Mouse (Mus musculus) T-cell, adult 66 days (primary cell): Measurements from ENCODE around the gene Prkag3. TPM values are rescaled to one million over a fixed set of nuclear protein-coding genes. Genes with fewer than 3 reads are reported as not detected.

ENCODE experiments used
- total RNA-seq, 2 experiments: library from RNA; stranded (reverse); gene quantifications; 3 replicates in 1 of 2; 4 replicates in 1 of 2; pipeline ENCODE4 v1.2.4; 2023

The Prkag3 gene
- not detected for total RNA-seq

GRCm38 (mm10) chr1:74748643-74749271 lies at the start of gene Prkag3:
Gene Prkag3 (minus strand): TSS chr1:74749221.

GRCm38 (mm10) chr1:74791249-74791648 lies 42.2 kb upstream of the Prkag3 start, which contains the start of gene Wnt10a:
Gene Wnt10a (plus strand): TSS chr1:74791516.

GRCm38 (mm10) chr1:74771845-74771930 lies 22.7 kb upstream of the Prkag3 start, which contains the start of gene Wnt6:
Gene Wnt6 (plus strand): TSS chr1:74771892.

GRCm38 (mm10) chr1:74713099-74713858 lies 35.7 kb downstream of the Prkag3 start, which contains the start of gene Cyp27a1:
Gene Cyp27a1 (plus strand): TSS chr1:74713574.

Other genes with a start within 250 kb of the Prkag3 start
- gene Cnot9, start 243.2 kb downstream of the Prkag3 start, total RNA-seq = 10 to 100 TPM; 30.6 to 32.4 TPM
- gene Plcd4, start 206.3 kb downstream of the Prkag3 start, total RNA-seq = under 1 TPM; 0.62 to 0.84 TPM
- gene Usp37, start 204.9 kb downstream of the Prkag3 start, total RNA-seq = 10 to 100 TPM; 25.0 to 27.9 TPM
- gene Zfp142, start 161.0 kb downstream of the Prkag3 start, total RNA-seq = 10 to 100 TPM; 49.4 to 61.7 TPM
- 10 to 100 TPM; 12.3 to 13.8 TPM for gene Bcs1l, start 160.9 kb downstream of the Prkag3 start, total RNA-seq
- gene Rnf25, start 147.8 kb downstream of the Prkag3 start, total RNA-seq = 10 to 100 TPM; 44.5 to 53.4 TPM
- not detected for gene Stk36, start 147.8 kb downstream of the Prkag3 start, total RNA-seq
- 10 to 100 TPM; 65.7 to 79.6 TPM for gene Ttll4, start 87.5 kb downstream of the Prkag3 start, total RNA-seq
- 1 to 10 TPM in 1 of 2 experiments, under 1 TPM in 1; 0.53 to 1.4 TPM for gene Cyp27a1, start 35.6 kb downstream of the Prkag3 start, total RNA-seq
- gene Wnt6, start 22.7 kb upstream of the Prkag3 start, total RNA-seq = not detected
- under 1 TPM; 0.50 to 0.98 TPM for gene Wnt10a, start 42.3 kb upstream of the Prkag3 start, total RNA-seq
- gene Cdk5r2, start 105.7 kb upstream of the Prkag3 start, total RNA-seq = not detected
- not detected for gene Fev, start 136.2 kb upstream of the Prkag3 start, total RNA-seq
- gene Cryba2, start 143.9 kb upstream of the Prkag3 start, total RNA-seq = not detected
- gene Cfap65, start 186.4 kb upstream of the Prkag3 start, total RNA-seq = not detected
- under 1 TPM; 0.59 to 0.64 TPM for gene Ihh, start 202.5 kb upstream of the Prkag3 start, total RNA-seq